Mouse (Mus musculus): ENCODE measurements around the gene Arih2.

GRCm38 (mm10) chr9:108628141-108628540, 21.0 kb downstream of the Arih2 start:
- no peak for TF ChIP-seq CTCF (IDR thresholded peaks at IDR 0.05; ENCODE audit: low read depth, low read length)
- no peak for TF ChIP-seq TAL1 (conservative IDR thresholded peaks at IDR 0.05; ENCODE audit: low read depth, low read length)
- no peak for TF ChIP-seq GATA1 (IDR thresholded peaks at IDR 0.05; ENCODE audit: borderline replicate concordance, low read length)
- no peak for TF ChIP-seq POLR2AphosphoS5 (IDR thresholded peaks at IDR 0.05; ENCODE audit: insufficient replicate concordance, low read depth, low read length)
